Mouse (Mus musculus) brain, embryonic 14.5 days (tissue): ENCODE data around the gene Rcc1.

ENCODE experiments used
- CTCF ChIP-seq: fragments of 200-500 bp; IDR thresholded peaks from 2 replicates; pipeline ENCODE4 v1.5.1; 2012; ENCODE audit warnings: inconsistent platforms, mild to moderate bottlenecking, moderate library complexity, borderline replicate concordance; ENCODE audit not compliant: insufficient read depth, insufficient read length; ENCODE audit errors: extremely low read depth
- POLR2A ChIP-seq: fragments of 200-500 bp; IDR thresholded peaks from 2 replicates; pipeline ENCODE4 v1.6.1; 2012; ENCODE audit warnings: mild to moderate bottlenecking, inconsistent platforms, borderline replicate concordance; ENCODE audit not compliant: poor library complexity, insufficient read depth, insufficient read length, severe bottlenecking; ENCODE audit errors: extremely low read depth

GRCm38 (mm10) chr4:132311801-132312200 is 41.6 kb downstream of the Rcc1 start:
- no peak for TF ChIP-seq POLR2A
- TF ChIP-seq CTCF: no peak
